Mouse (Mus musculus) lung, postnatal 0 days (tissue): ENCODE data around the gene Efnb2. TPM values are rescaled to one million over a fixed set of nuclear protein-coding genes. Genes with fewer than 3 reads are reported as not detected.
A peak's percentile ranks its signal among the peaks of the same experiment; 100 is the strongest.

Experiments
- ATAC-seq: fragments of 200-750 bp; cut with Nextera tagmentation; 2 replicates; pipeline ENCODE4 v1.8.0; 2017; ENCODE audit warnings: moderate library complexity
- DNase-seq: peaks from one replicate; pipeline ENCODE4 v3.0.0-alpha.2; 2016; ENCODE audit warnings: low spot score
- H3K27ac ChIP-seq: fragments of 300-500 bp; sonication (generic); 2 replicates; pipeline ENCODE4 v1.5.1; 2014; ENCODE audit warnings: antibody characterized with exemption, mild to moderate bottlenecking, low read length, mixed read lengths
- H3K27me3 ChIP-seq: fragments of 300-500 bp; sonication (generic); replicated peaks from 2 replicates; pipeline ENCODE4 v1.6.1; 2014; ENCODE audit warnings: low read length, mixed read lengths; ENCODE audit not compliant: insufficient read depth
- H3K36me3 ChIP-seq: fragments of 300-500 bp; sonication (generic); 2 replicates; pipeline ENCODE4 v1.6.1; 2014; ENCODE audit warnings: low read length, mixed read lengths; ENCODE audit not compliant: insufficient read depth
- H3K4me1 ChIP-seq: fragments of 300-500 bp; sonication (generic); 2 replicates; pipeline ENCODE4 v1.6.1; 2014; ENCODE audit warnings: antibody characterized with exemption, low read depth, low read length, mixed read lengths; ENCODE audit not compliant: insufficient read depth
- H3K4me2 ChIP-seq: fragments of 300-500 bp; sonication (generic); replicated peaks from 2 replicates; pipeline ENCODE4 v1.6.1; 2014; ENCODE audit warnings: low read depth, mild to moderate bottlenecking, low read length, moderate library complexity, mixed read lengths
- H3K4me3 ChIP-seq: fragments of 300-500 bp; sonication (generic); 2 replicates; pipeline ENCODE4 v1.5.1; 2014; ENCODE audit warnings: low read depth, low read length
- H3K9ac ChIP-seq: fragments of 300-500 bp; sonication (generic); replicated peaks from 2 replicates; pipeline ENCODE4 v1.6.1; 2014; ENCODE audit warnings: low read depth, mild to moderate bottlenecking
- H3K9me3 ChIP-seq: fragments of 300-500 bp; sonication (generic); 2 replicates; pipeline ENCODE4 v1.6.1; 2016; ENCODE audit warnings: low read length, mixed read lengths
- CTCF ChIP-seq: IDR thresholded peaks from 2 replicates; pipeline ENCODE4 v1.5.1; 2016; ENCODE audit warnings: antibody characterized with exemption, mild to moderate bottlenecking
- EP300 ChIP-seq: IDR thresholded peaks from 2 replicates; pipeline ENCODE4 v1.6.1; 2016; ENCODE audit warnings: antibody characterized with exemption, mild to moderate bottlenecking, control low read depth
- WGBS: fragments of 180-500 bp; shearing (Covaris S2); extraction: QIAGEN DNeasy Blood & Tissue Kit; methylation state at CpG from one replicate; pipeline ENCODE4 v1.1.7; 2014; 5-methylcytosine and 5-hydroxymethylcytosine counted together
- polyA plus RNA-seq: library from polyadenylated mRNA; unstranded; fragments of >200 nt; fragmentation: Nextera tagmentation; extraction: Ambion mirVana; gene quantifications from 2 replicates; pipeline ENCODE4 v1.2.1, GENCODE M21; 2015

Efnb2 gene
- polyA plus RNA-seq, 1 experiment from 2014 or later: 26.7 TPM

DNA sequence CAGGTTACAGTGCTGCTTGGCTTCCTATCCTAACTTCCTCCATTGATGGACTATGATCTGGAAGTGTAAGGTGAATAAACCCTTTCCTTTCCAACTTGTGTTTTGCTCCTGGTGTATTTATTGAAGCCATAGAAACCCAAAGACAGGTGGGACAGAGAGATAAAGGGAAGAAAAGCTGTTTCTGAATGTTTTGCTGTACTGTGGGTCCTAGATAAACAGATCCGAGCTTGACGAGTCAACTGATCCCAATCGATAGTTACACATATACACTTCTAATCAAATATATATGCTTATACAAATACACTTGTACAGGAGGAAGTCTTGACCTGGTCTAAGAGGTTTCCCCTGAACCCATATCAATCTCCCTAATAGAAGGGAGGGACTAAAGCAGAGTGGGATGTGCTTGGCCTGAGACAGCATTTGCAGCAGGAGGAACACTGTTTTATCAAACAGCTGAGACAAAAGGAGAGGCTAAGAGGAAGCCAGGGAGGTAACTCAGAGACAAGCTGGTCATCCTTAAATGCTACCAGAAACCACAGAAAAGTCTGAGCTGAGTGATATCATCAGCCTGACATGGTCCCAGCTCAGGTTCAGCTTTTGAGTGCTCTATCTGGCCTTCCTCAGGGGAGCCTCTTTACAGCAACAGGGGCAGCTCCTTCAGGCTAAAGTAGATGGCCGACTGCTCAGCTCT, 77.6 kb downstream of the Efnb2 start:
- H3K27ac ChIP-seq: no peak overlapping the region
- H3K27me3 ChIP-seq: no peaks in the 10 kb centered on the region
- ATAC-seq (no peak), DNase-seq (no peak)
- no peaks in the 10 kb centered on the region for H3K36me3 ChIP-seq
- H3K9me3 ChIP-seq: no peaks in the 10 kb centered on the region
- H3K9ac ChIP-seq: no peak overlapping the region
- TF ChIP-seq EP300 (no peak), CTCF (no peak)
- 68% methylated on average over 4 of the region's 4 CpGs for WGBS
- H3K4me2 ChIP-seq: no peak overlapping the region
- no peaks in the 10 kb centered on the region for H3K4me1 ChIP-seq
- H3K4me3 ChIP-seq: no peak overlapping the region

GRCm38 (mm10) chr8:8577770-8578303, 83.2 kb downstream of the Efnb2 start:
- Histone ChIP-seq H3K27me3 (no peaks in the 10 kb centered on the region), H3K36me3 (no peaks in the 10 kb centered on the region), H3K4me1 (0 out of 2 replicates have a peak, but pooled peaks cover 4% of the 10 kb centered on the region), H3K4me3 (no peak overlapping the region), H3K4me2 (no peak overlapping the region), H3K9ac (no peak overlapping the region), H3K27ac (no peak overlapping the region), H3K9me3 (no peaks in the 10 kb centered on the region)
- no peak for TF ChIP-seq EP300
- no peak for TF ChIP-seq CTCF
- no peak for DNase-seq
- ATAC-seq: no peak
- 63% methylated on average over 11 of the region's 11 CpGs for WGBS

DNA sequence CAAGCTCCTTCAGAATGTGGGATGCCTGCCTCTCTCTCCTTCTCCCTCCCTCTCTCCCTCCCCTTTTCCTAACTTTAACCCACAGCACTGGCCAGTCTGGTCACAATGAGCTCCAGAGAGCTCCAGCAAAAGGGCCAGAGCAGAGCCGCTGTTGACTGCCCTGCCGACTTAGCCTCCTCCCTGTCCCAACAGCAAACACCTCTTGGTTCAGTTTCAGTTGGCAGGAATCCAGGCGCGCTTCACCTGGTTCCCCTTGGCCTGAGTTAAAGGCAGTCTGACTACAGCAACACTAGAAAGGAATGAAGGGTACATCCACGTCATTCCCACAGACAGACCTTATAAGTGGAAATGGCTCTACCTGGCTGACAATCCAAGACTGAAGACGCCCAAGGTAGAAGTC, 84.2 kb downstream of the Efnb2 start:
- Histone ChIP-seq H3K4me1 (0 out of 2 replicates have a peak, but pooled peaks cover 4% of the 10 kb centered on the region), H3K4me3 (no peak overlapping the region), H3K9ac (no peak overlapping the region), H3K27me3 (no peaks in the 10 kb centered on the region), H3K4me2 (peak overlapping the region; percentile 42), H3K9me3 (no peaks in the 10 kb centered on the region), H3K27ac (peak overlapping the region; percentile 81), H3K36me3 (no peaks in the 10 kb centered on the region)
- TF ChIP-seq EP300 (peak; percentile 68), CTCF (no peak)
- WGBS: 53% methylated on average over 6 of the region's 6 CpGs
- DNase-seq: peak; percentile 86
- ATAC-seq: peak; percentile 83

DNA sequence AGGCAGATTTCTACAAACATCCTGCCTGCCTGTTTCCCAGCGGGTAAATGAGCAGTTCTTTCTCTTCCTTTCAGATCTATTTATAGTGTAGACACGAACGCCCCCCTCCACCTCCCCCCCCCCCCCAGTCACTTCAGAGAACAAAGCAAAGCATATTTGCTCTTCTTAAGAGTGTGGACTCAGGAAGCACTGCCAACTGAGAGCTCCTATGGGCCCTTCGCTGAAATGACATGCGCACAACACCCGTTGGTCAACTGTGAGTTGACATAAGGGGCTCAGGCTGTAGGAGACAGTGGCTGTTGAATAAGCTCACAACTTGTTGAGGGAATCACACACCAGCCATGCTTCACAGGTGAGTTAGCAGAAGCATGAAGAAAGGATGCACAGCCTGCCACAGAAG, 84.8 kb downstream of the Efnb2 start:
- H3K27ac ChIP-seq: peak overlapping the region; percentile 81
- 24% methylated on average over 6 of the region's 6 CpGs for WGBS
- no peak overlapping the region for H3K4me3 ChIP-seq
- ATAC-seq: peak; percentile 93
- H3K9ac ChIP-seq: no peak overlapping the region
- H3K4me1 ChIP-seq: 0 out of 2 replicates have a peak, but pooled peaks cover 4% of the 10 kb centered on the region
- H3K9me3 ChIP-seq: no peaks in the 10 kb centered on the region
- no peaks in the 10 kb centered on the region for H3K27me3 ChIP-seq
- H3K36me3 ChIP-seq: no peaks in the 10 kb centered on the region
- peak overlapping the region; percentile 42 for H3K4me2 ChIP-seq
- DNase-seq: peak; percentile 89
- TF ChIP-seq CTCF: peak; percentile 35
- TF ChIP-seq EP300: no peak

DNA sequence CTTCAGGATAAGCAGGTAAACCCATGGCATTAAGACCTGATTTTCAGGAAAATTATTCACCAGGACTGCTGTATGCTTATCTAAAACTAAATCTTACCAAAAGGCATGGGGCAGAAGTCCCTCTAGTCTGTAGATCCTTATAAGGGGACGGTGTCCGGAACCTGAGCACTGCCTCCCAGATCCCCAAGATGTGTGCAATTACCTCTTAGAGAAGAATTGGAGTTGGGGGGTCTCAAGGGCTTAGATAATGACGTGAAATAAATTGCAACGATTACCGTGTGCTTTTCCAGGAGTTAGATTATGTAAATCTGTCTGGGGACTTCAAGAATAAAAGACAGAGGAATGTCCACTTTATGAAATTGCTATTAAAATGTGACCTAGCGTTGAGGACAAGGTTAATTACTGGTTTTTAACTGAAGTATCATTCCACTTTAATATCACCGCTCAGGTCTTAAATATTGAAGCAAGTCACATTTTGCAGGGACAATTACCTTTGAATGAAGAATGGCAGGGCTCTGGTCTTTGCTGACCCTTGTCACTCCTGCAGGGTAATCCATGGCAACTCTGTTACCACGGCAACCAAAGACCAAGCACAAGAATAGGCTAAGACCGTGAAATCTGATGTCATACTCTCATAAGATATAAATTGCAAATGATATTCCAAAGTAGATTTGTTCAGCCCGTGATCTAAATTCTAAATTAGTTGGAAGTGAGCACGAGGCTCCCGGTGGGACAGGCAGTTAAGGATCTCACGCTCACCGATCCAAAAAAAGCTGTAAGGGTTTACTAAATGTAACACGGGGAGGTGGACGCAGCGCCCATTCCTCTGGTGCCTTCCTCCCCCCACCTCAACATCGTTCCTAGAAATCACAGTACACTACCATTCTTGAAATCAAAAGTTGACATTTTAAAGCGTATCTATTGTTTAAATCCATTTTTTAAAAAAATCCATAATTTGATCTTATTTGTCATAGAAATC, 86.2 kb downstream of the Efnb2 start:
- ATAC-seq (no peak), DNase-seq (no peak)
- Histone ChIP-seq H3K9ac (no peak overlapping the region), H3K9me3 (no peaks in the 10 kb centered on the region), H3K36me3 (no peaks in the 10 kb centered on the region), H3K27me3 (no peaks in the 10 kb centered on the region), H3K4me2 (no peak overlapping the region), H3K27ac (no peak overlapping the region), H3K4me1 (0 out of 2 replicates have a peak, but pooled peaks cover 4% of the 10 kb centered on the region), H3K4me3 (no peak overlapping the region)
- TF ChIP-seq EP300: no peak
- TF ChIP-seq CTCF: no peak
- 90% methylated on average over 19 of the region's 19 CpGs for WGBS

DNA sequence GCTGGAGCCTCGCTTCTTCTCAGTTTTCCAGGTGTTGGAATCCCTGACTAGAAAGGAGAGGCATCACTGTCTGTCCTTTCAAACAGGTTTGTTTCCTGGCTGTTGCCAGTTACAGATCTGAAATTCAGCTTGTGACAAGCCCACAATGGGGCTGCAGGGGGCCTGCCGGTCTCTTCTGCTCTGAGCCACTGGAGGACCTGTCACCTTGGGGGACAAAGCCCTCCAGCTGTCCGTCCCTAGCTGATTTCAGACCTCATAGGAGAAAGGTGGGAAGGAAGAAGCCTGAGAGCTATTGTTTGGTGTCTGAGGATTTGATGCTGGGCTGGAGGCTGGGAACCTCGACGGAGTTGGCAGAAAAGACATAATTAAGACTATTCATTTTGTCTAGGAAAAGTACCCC, 88.8 kb downstream of the Efnb2 start:
- Histone ChIP-seq H3K4me3 (no peak overlapping the region), H3K9me3 (no peaks in the 10 kb centered on the region), H3K9ac (no peak overlapping the region), H3K4me2 (no peak overlapping the region), H3K27me3 (no peaks in the 10 kb centered on the region), H3K36me3 (no peaks in the 10 kb centered on the region), H3K27ac (no peak overlapping the region), H3K4me1 (0 out of 2 replicates have a peak, but pooled peaks cover 3% of the 10 kb centered on the region)
- ATAC-seq (no peak), DNase-seq (no peak)
- no peak for TF ChIP-seq EP300
- 33% methylated on average over 5 of the region's 5 CpGs for WGBS
